Mouse (Mus musculus) lung, embryonic 15.5 days (tissue): ENCODE results near the gene Gja6. TPM values are rescaled to one million over a fixed set of nuclear protein-coding genes. Genes with fewer than 3 reads are reported as not detected.

Source experiments
- ATAC-seq: fragments of 200-750 bp; cut with Nextera tagmentation; 2 replicates; pipeline ENCODE4 v1.8.0; 2017; ENCODE audit warnings: moderate number of reproducible peaks, borderline replicate concordance; ENCODE audit not compliant: low FRiP score, low TSS enrichment; ENCODE audit errors: extremely low read depth
- H3K27ac ChIP-seq: fragments of 300-500 bp; sonication (generic); 2 replicates; pipeline ENCODE4 v1.5.1; 2015; ENCODE audit warnings: moderate library complexity, mild to moderate bottlenecking, inconsistent platforms
- H3K27me3 ChIP-seq: fragments of 300-500 bp; sonication (generic); 2 replicates; pipeline ENCODE4 v1.6.1; 2015; ENCODE audit warnings: inconsistent platforms
- H3K36me3 ChIP-seq: fragments of 300-500 bp; sonication (generic); 2 replicates; pipeline ENCODE4 v1.6.1; 2015; ENCODE audit warnings: inconsistent platforms
- H3K4me1 ChIP-seq: fragments of 300-500 bp; sonication (generic); 2 replicates; pipeline ENCODE4 v1.6.1; 2015; ENCODE audit warnings: inconsistent platforms
- H3K4me2 ChIP-seq: fragments of 300-500 bp; sonication (generic); 2 replicates; pipeline ENCODE4 v1.6.1; 2015; ENCODE audit warnings: inconsistent platforms, mild to moderate bottlenecking, moderate library complexity
- H3K4me3 ChIP-seq: fragments of 300-500 bp; sonication (generic); 2 replicates; pipeline ENCODE4 v1.5.1; 2015; ENCODE audit warnings: mild to moderate bottlenecking, inconsistent platforms
- H3K9ac ChIP-seq: fragments of 300-500 bp; sonication (generic); 2 replicates; pipeline ENCODE4 v1.6.1; 2015; ENCODE audit warnings: inconsistent platforms
- H3K9me3 ChIP-seq: fragments of 300-500 bp; sonication (generic); 2 replicates; pipeline ENCODE4 v1.6.1; 2016; ENCODE audit warnings: inconsistent platforms
- WGBS: fragments of 180-500 bp; shearing (Covaris S2); methylation state at CpG from one replicate; pipeline ENCODE4 v1.1.7; 2015; 5-methylcytosine and 5-hydroxymethylcytosine counted together
- polyA plus RNA-seq: library from polyadenylated mRNA; unstranded; fragments of >200 nt; fragmentation: Nextera tagmentation; extraction: Ambion mirVana; gene quantifications from 2 replicates; pipeline ENCODE4 v1.2.1, GENCODE M21; 2015

The Gja6 gene
- polyA plus RNA-seq, 1 experiment from 2014 or later: 0.26 TPM

DNA sequence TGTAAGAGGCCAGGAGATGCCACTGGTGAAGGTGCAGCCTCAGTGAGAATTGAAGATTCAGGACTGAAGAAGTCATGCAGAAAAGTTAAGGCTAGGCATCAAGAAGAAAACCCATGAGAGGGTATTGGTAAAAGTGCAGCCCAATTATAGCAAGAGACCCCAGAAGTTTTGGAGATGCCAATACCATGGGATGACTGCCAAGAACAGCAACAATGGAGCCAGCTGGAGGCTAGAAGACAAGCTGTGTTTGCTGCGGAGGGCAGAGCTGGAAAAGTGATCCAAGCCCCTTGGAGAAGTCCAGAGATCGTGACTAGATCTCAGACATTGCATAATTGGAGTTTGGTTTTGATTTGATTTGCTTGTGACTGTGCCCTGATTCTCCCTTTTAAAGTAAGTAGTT is 20.6 kb downstream of the Gja6 start:
- 57% methylated on average over 2 of the region's 2 CpGs for WGBS
- ATAC-seq: no peak
- Histone ChIP-seq H3K4me2 (no peak overlapping the region), H3K4me3 (no peak overlapping the region), H3K27me3 (no peaks in the 10 kb centered on the region), H3K9ac (no peak overlapping the region), H3K36me3 (no peaks in the 10 kb centered on the region), H3K4me1 (no peaks in the 10 kb centered on the region), H3K9me3 (no peaks in the 10 kb centered on the region), H3K27ac (no peak overlapping the region)

DNA sequence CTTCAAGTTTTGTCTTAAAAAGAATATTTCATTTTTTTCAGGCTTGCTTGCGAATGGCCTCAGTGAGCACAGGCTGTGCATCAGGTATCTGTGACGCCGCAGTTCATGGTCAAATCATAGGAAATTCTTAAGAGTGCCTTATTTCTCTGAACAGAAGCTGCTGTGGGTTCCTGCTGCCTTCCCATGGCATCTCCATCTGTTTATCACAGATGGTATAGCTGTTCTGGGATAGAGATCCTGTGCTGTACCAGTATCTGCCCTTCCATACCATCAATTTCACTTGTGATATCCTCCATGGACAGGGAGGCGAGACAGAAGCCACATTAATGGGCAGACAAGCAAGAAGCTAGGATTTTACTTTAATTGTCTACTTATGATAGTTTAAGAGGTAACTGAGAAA is 40.3 kb downstream of the Gja6 start:
- Histone ChIP-seq H3K36me3 (no peaks in the 10 kb centered on the region), H3K4me3 (no peak overlapping the region), H3K27me3 (peaks cover 3% of the 10 kb centered on the region; the same call in 1 of the 2 replicates), H3K9me3 (no peaks in the 10 kb centered on the region), H3K9ac (no peak overlapping the region), H3K27ac (no peak overlapping the region), H3K4me1 (no peaks in the 10 kb centered on the region), H3K4me2 (no peak overlapping the region)
- no peak for ATAC-seq
- 81% methylated on average over 4 of the region's 4 CpGs for WGBS

DNA sequence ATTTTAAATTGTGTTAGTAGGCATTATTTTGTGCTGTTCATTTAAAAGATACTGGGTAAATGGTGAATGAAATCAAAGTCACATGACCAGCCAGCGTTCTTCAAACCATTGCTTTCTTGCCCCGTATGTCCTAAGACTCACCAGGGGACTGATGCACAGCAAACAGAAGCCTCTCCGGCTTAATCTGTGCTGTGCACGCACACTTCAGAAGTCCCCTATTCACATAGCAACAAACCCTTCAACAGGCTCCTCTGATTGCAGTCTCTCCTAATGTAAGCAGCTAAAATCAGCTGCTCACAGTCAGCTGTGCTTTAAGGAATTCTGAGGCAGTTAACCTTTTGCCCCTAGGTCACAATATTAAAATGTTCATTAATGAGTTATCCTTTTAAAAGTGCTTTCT is 41.8 kb downstream of the Gja6 start:
- Histone ChIP-seq H3K36me3 (no peaks in the 10 kb centered on the region), H3K9ac (no peak overlapping the region)
- 68% methylated on average over 4 of the region's 4 CpGs for WGBS

DNA sequence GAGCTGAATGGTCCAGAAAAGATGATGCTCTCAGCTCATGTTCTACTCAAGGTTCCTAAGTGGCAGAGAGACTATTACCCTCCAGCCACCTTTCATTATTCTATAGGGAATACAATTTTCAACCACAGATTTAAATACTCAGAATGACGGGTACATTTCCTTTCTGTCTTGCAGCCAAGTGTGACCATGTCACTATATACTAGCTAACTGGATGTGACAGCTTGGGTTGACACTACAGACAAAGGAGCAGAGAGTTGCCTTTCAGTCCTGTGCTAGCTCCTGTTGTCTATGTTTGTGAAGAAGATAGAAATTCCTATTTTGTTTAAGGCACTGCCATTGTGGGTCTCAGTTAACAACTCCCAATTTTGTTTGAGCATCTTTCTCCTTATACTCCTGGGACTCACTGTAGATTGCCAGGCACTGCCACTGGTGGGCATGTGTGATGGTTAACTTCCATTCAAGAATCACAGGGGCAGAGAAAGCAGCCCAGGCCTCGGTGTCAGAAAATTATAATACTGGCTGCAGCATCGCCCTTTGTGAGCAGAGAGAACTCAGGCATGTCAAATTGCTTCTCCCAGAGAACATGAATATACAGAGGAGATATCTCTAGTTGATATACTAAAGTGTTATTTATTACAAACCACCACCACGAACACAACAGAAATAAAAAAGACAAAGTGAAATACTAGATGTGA is 43.0 kb downstream of the Gja6 start:
- Histone ChIP-seq H3K27me3 (peaks cover 3% of the 10 kb centered on the region; the same call in 1 of the 2 replicates), H3K9me3 (no peaks in the 10 kb centered on the region), H3K27ac (no peak overlapping the region), H3K4me3 (no peak overlapping the region), H3K4me1 (no peaks in the 10 kb centered on the region), H3K9ac (no peak overlapping the region), H3K4me2 (no peak overlapping the region), H3K36me3 (no peaks in the 10 kb centered on the region)
- ATAC-seq: no peak
- 74% methylated on average over 4 of the region's 4 CpGs for WGBS

More for the DNA sequence above, 41.8 kb downstream of the Gja6 start:
- H3K4me3 ChIP-seq: no peak overlapping the region
- H3K9me3 ChIP-seq: no peaks in the 10 kb centered on the region
- no peak for ATAC-seq
- no peak overlapping the region for H3K27ac ChIP-seq
- no peaks in the 10 kb centered on the region for H3K4me1 ChIP-seq
- no peak overlapping the region for H3K4me2 ChIP-seq
- peaks cover 3% of the 10 kb centered on the region; the same call in 1 of the 2 replicates for H3K27me3 ChIP-seq

Other genes starting within 250 kb of the Gja6 start
- gene Ppef1, start 171.3 kb downstream of the Gja6 start, polyA plus RNA-seq: 0.06 TPM in 1 of 2 replicates, not detected in the other
- 0.02 TPM in 1 of 2 replicates, not detected in the other for gene Rs1, start 139.0 kb downstream of the Gja6 start, polyA plus RNA-seq
- 2.0 and 2.1 TPM in 2 replicates for gene Cdkl5, start 87.7 kb upstream of the Gja6 start, polyA plus RNA-seq
- gene Scml2, start 210.1 kb upstream of the Gja6 start, polyA plus RNA-seq: 4.4 and 4.8 TPM in 2 replicates